Mouse (Mus musculus) adrenal gland, postnatal 10 days (tissue): ENCODE data around the gene Gtf2h2. TPM values are rescaled to one million over a fixed set of nuclear protein-coding genes. Genes with fewer than 3 reads are reported as not detected.
"Not testable (repeated sequence)": the region's sequence is repeated elsewhere in the genome, so short reads cannot be mapped to it uniquely, and the experiment has no call there.

ENCODE experiments used
- DNase-seq: peaks from one replicate; pipeline ENCODE4 v3.0.0; 2021; ENCODE audit warnings: mixed read lengths
- total RNA-seq, 2 experiments: library from RNA; stranded (reverse); gene quantifications; 2 replicates each; pipeline ENCODE4 v1.2.3; 2021

Gtf2h2 gene
- total RNA-seq, 2 experiments from 2014 or later = 32.7 to 35.0 TPM

DNA sequence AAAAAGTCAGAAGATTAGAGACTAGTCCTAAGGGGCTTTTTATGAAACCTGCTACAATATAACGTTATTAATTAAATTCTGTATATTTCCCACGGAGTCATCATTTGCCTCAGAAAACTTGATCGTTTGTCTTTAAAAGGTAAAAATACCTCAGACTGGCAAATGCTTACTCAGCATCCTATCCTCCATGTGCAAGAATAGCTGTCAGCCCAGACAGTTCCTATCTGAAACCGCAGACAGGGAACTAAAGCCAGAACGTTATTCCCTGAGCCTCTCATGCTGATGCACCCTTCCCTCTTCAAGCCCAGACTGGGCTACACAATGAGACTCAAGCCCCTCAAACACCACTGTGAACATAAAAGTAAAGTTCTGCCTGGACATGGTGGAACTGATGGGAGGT is 2.0 kb downstream of the Gtf2h2 start:
- DNase-seq = no peak

GRCm38 (mm10) chr13:100483610-100484009 is 8.8 kb downstream of the Gtf2h2 start:
- no peak for DNase-seq

DNA sequence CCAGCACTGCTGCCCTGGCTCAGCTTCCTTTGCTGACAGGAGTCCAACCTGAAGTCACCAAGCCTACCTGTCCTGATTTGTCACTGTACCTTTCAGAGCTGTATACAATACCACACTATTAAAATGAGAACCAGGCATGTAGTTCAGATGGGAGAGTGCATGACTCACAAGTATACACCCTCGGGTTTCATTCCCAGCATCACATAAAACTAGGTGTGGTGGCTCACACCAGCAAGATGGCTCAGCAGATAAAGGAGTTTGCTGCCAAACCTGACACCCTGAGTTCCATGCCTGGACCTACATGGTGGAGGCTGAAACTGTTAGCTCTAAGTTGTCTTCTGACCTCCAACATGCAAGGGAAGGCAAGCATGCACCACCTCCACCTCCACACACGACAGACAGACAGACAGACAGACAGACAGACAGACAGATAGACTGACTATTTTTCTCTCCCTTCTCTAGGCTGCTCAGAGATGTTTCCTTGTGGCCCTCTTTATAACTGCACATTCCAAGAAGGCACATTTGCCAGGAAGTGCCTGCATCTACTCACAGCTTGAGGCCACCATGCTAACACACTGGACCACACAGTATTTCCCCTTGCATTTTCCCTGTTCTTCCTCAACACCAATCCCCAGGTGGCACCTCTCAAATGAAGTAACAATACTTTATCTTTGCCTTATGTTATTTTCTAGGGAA is 28.7 kb downstream of the Gtf2h2 start:
- DNase-seq = no peak

- DNase-seq = no peak
Measured at GRCm38 (mm10) chr13:100461336-100461735, 31.0 kb downstream of the Gtf2h2 start.

DNA sequence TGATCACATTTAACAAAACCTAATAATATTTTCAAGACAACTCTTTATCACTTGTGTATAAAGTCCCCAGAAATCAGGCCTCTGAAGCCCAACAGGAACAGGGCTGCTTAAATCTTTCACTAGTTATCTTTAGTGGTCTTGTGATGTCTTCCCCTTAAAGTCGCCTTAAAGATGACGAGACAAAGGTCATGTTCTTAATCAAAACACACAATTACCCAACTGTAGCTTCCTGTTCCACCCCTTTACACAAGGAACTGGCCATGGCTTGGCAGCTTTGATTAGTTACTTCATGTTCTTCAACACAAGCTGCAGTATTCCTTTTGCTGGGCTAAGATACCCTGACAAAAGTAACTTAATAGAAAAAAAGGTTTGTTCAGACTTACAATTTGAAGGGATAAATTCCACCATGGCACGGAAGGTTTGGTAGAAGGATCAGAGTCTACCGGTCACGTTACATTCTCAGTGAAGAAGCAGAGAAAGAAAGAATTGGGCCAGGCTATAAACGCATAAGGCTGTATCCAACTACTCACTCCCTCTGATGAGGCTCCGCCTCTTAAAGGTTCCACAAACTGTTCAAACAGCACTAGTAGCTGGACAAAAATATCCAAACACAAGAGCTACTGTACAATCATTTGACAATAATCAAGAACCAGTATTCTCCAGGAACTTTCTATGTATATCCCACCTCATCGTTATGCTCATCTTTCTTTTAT is 39.8 kb downstream of the Gtf2h2 start, which contains the start of gene Naip1:
Gene Naip1, minus strand, starts transcription at position 455 of the 713 bp plus-strand sequence.
- not testable (repeated sequence) for DNase-seq

GRCm38 (mm10) chr13:100449495-100449894 is 42.9 kb downstream of the Gtf2h2 start:
- DNase-seq = no peak

- DNase-seq = no peak
Measured at GRCm38 (mm10) chr13:100440116-100440515, 52.3 kb downstream of the Gtf2h2 start.

GRCm38 (mm10) chr13:100438701-100439100 is 53.7 kb downstream of the Gtf2h2 start:
- DNase-seq = no peak

DNA sequence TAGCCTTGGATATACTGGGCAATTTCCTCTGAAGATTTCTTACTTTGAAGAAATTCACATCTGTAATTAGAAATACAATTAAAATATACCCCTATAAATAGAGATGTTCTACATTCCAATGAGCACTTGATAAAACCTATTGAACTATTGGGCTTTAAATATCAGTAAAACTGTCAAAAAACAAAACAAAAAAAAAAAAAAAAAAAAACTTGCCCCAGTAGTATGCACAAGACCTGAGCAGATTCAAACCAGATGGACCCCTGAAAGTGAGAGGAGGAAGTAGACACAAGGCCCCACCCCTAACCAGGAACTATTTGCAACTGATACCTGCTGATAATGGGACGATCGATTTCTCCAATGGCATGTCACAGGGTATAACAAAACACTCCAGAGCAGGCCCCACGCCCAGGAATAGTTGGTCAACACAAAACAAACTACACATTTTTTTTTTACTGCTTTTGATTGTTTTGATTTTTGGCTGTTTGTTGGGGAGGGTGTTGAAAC is 55.0 kb downstream of the Gtf2h2 start:
- DNase-seq = no peak

- DNase-seq = not testable (repeated sequence)
Measured at GRCm38 (mm10) chr13:100436556-100437163, 55.7 kb downstream of the Gtf2h2 start.

DNA sequence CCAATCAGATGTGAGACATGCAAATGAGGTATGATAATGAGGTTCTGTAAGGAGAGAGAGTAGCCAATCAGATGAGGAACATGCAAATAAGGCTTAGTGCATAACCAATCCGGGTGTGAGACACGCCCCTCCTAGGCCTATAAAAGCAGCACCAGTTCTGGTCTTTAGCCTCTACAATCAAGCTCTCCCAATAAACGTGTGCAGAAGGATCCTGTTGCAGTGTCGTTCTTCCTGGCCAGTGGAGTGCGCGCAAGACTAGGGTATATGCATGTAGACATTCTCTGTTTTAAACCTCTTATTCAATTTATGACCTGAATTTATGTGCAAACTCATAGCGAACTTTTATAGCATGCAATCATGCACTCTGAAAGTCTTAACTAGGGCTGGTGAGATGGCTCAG is 72.4 kb downstream of the Gtf2h2 start:
- not testable (repeated sequence) for DNase-seq

- no peak for DNase-seq
Measured at GRCm38 (mm10) chr13:100414428-100414827, 78.0 kb downstream of the Gtf2h2 start.

Other genes starting within 250 kb of the Gtf2h2 start
- 1 to 10 TPM; 1.7 to 2.7 TPM for gene Naip5, start 246.3 kb downstream of the Gtf2h2 start, total RNA-seq
- under 1 TPM; 0.57 to 0.61 TPM for gene Naip6, start 174.9 kb downstream of the Gtf2h2 start, total RNA-seq
- gene Naip1, start 39.7 kb downstream of the Gtf2h2 start, total RNA-seq = under 1 TPM; 0.09 to 0.15 TPM
- gene Ocln, start 60.1 kb upstream of the Gtf2h2 start, total RNA-seq = 1 to 10 TPM; 8.0 to 8.3 TPM
- 1 to 10 TPM; 1.4 to 1.8 TPM for gene Marveld2, start 124.4 kb upstream of the Gtf2h2 start, total RNA-seq
- 10 to 100 TPM; 75.2 to 80.4 TPM for gene Ak6, start 158.4 kb upstream of the Gtf2h2 start, total RNA-seq
- 10 to 100 TPM; 20.4 to 21.4 TPM for gene Rad17, start 158.5 kb upstream of the Gtf2h2 start, total RNA-seq
- 10 to 100 TPM; 15.4 to 19.5 TPM for gene Taf9, start 159.0 kb upstream of the Gtf2h2 start, total RNA-seq
- 1 to 10 TPM; 3.9 to 4.3 TPM for gene Ccdc125, start 177.1 kb upstream of the Gtf2h2 start, total RNA-seq
- gene Cdk7, start 238.4 kb upstream of the Gtf2h2 start, total RNA-seq = 10 to 100 TPM; 42.2 to 42.3 TPM